Mouse (Mus musculus) midbrain, embryonic 11.5 days (tissue): ENCODE results near the gene Ranbp3l. TPM values are rescaled to one million over a fixed set of nuclear protein-coding genes. Genes with fewer than 3 reads are reported as not detected.

Experiments
- polyA plus RNA-seq: library from polyadenylated mRNA; unstranded; fragments of >200 nt; fragmentation: Nextera tagmentation; extraction: Ambion mirVana; gene quantifications from 2 replicates; pipeline ENCODE4 v1.2.1, GENCODE M21; 2014

Gene Ranbp3l
- polyA plus RNA-seq, 1 experiment from 2014 or later, result 3.3 TPM

Other genes with a start within 250 kb of the Ranbp3l start
- gene Nadk2, start 103.3 kb downstream of the Ranbp3l start, polyA plus RNA-seq, result 36.8 and 43.6 TPM in 2 replicates
- 4.4 and 5.2 TPM in 2 replicates for gene Lmbrd2, start 172.6 kb downstream of the Ranbp3l start, polyA plus RNA-seq
- gene Skp2, start 187.5 kb downstream of the Ranbp3l start, polyA plus RNA-seq, result 121 and 126 TPM in 2 replicates